Mouse (Mus musculus) CH12.LX (cell line): Measurements from ENCODE around the gene Nbas. TPM values are rescaled to one million over a fixed set of nuclear protein-coding genes. Genes with fewer than 3 reads are reported as not detected.

Experiments used
- DNase-seq: peaks from one replicate; pipeline ENCODE4 v3.0.0-alpha.2; 2013; ENCODE audit errors: extremely low read depth
- H3K27ac ChIP-seq: 2 replicates; pipeline ENCODE4 v1.5.1; 2012; ENCODE audit warnings: low read depth, mild to moderate bottlenecking, control low read depth, moderate library complexity; ENCODE audit not compliant: insufficient read depth
- H3K27me3 ChIP-seq: replicated peaks from 2 replicates; pipeline ENCODE3; 2012; ENCODE audit warnings: inconsistent platforms
- H3K36me3 ChIP-seq, 2 experiments: replicated peaks in 1 of 2; 2 replicates each; pipeline versions ENCODE3 to v1.6.1; 2012; ENCODE audit warnings: inconsistent platforms in 1 of 2, low read length in 1 of 2, mild to moderate bottlenecking in 1 of 2, mixed read lengths in 1 of 2, moderate library complexity in 1 of 2; ENCODE audit not compliant: control insufficient read depth in 1 of 2, insufficient read depth in 1 of 2
- H3K4me1 ChIP-seq, 2 experiments: 2 replicates each; pipeline ENCODE4 v1.6.1; 2012; ENCODE audit warnings: inconsistent platforms in 1 of 2, moderate library complexity in 1 of 2; ENCODE audit not compliant: insufficient read depth in 2 of 2, control insufficient read depth in 1 of 2
- H3K4me2 ChIP-seq: 2 replicates; pipeline ENCODE4 v1.6.1; 2012; ENCODE audit warnings: low read depth, mild to moderate bottlenecking, control low read depth; ENCODE audit not compliant: poor library complexity, insufficient read depth, severe bottlenecking
- H3K4me3 ChIP-seq, 3 experiments: fragments of 150-350 bp in 1 of 3; sonication (generic) in 1 of 3; replicated peaks in 1 of 3; 2 replicates each; pipeline versions ENCODE3 to v1.5.1; 2011 to 2012; ENCODE audit warnings: low read depth in 2 of 3, low read length in 2 of 3, mild to moderate bottlenecking in 2 of 3, moderate library complexity in 2 of 3, control low read depth in 1 of 3, improper control_type of control experiment in 1 of 3, inconsistent platforms in 1 of 3, mixed read lengths in 1 of 3; ENCODE audit not compliant: poor library complexity in 1 of 3
- H3K79me2 ChIP-seq: replicated peaks from 2 replicates; pipeline ENCODE4 v1.6.1; 2012; ENCODE audit warnings: mild to moderate bottlenecking, moderate library complexity; ENCODE audit not compliant: control insufficient read depth, poor library complexity, insufficient read depth, severe bottlenecking; ENCODE audit errors: extremely low read depth
- H3K9ac ChIP-seq: 2 replicates; pipeline ENCODE4 v1.6.1; 2012; ENCODE audit warnings: low read depth, mild to moderate bottlenecking, control low read depth, moderate library complexity; ENCODE audit not compliant: insufficient read depth
- H3K9me3 ChIP-seq: replicated peaks from 2 replicates; pipeline ENCODE3; 2012; ENCODE audit warnings: low read length, inconsistent platforms, mixed read lengths
- CHD1 ChIP-seq: IDR thresholded peaks from 2 replicates; pipeline ENCODE4 v1.6.1; 2012; ENCODE audit warnings: low read depth, low read length, improper control_type of control experiment, inconsistent platforms
- ETS1 ChIP-seq: conservative IDR thresholded peaks from 2 replicates; pipeline ENCODE4 v1.6.1; 2012; ENCODE audit warnings: low read depth, mild to moderate bottlenecking, inconsistent platforms, low read length, improper control_type of control experiment, moderate library complexity
- HCFC1 ChIP-seq: IDR thresholded peaks from 2 replicates; pipeline ENCODE4 v1.6.1; 2012; ENCODE audit warnings: low read depth, mild to moderate bottlenecking, inconsistent platforms, low read length, improper control_type of control experiment
- IRF4 ChIP-seq: IDR thresholded peaks from 2 replicates; pipeline ENCODE4 v1.6.1; 2014; ENCODE audit warnings: low read depth, mild to moderate bottlenecking, inconsistent platforms, low read length, improper control_type of control experiment
- JUN ChIP-seq: IDR thresholded peaks from 2 replicates; pipeline ENCODE4 v1.6.1; 2011; ENCODE audit warnings: low read depth, mild to moderate bottlenecking, low read length, improper control_type of control experiment, moderate library complexity; ENCODE audit not compliant: insufficient read depth
- MAX ChIP-seq: IDR thresholded peaks from 2 replicates; pipeline ENCODE4 v1.6.1; 2011; ENCODE audit warnings: low read length, improper control_type of control experiment
- MEF2A ChIP-seq: IDR thresholded peaks from 2 replicates; pipeline ENCODE4 v1.6.1; 2014; ENCODE audit warnings: low read depth, mild to moderate bottlenecking, inconsistent platforms, low read length, improper control_type of control experiment, borderline replicate concordance
- MYC ChIP-seq: IDR thresholded peaks from 2 replicates; pipeline ENCODE4 v1.6.1; 2011; ENCODE audit warnings: low read depth, mild to moderate bottlenecking, improper control_type of control experiment, low read length
- PAX5 ChIP-seq: IDR thresholded peaks from 2 replicates; pipeline ENCODE4 v1.6.1; 2012; ENCODE audit warnings: low read length, inconsistent platforms, mixed read lengths
- POLR2A ChIP-seq: IDR thresholded peaks from 2 replicates; pipeline ENCODE4 v1.6.1; 2011; ENCODE audit warnings: low read depth, mild to moderate bottlenecking, improper control_type of control experiment, low read length
- RAD21 ChIP-seq: IDR thresholded peaks from 2 replicates; pipeline ENCODE4 v1.6.1; 2011; ENCODE audit warnings: low read depth, mild to moderate bottlenecking, low read length, improper control_type of control experiment, moderate library complexity
- RCOR1 ChIP-seq: conservative IDR thresholded peaks from 2 replicates; pipeline ENCODE4 v1.6.1; 2012; ENCODE audit warnings: low read depth, mild to moderate bottlenecking, inconsistent platforms, low read length, improper control_type of control experiment
- SIN3A ChIP-seq: IDR thresholded peaks from 2 replicates; pipeline ENCODE4 v1.6.1; 2012; ENCODE audit warnings: low read length, improper control_type of control experiment, inconsistent platforms
- SMC3 ChIP-seq: IDR thresholded peaks from 2 replicates; pipeline ENCODE4 v1.6.1; 2011; ENCODE audit warnings: low read depth, low read length, improper control_type of control experiment
- TCF12 ChIP-seq: IDR thresholded peaks from 2 replicates; pipeline ENCODE4 v1.6.1; 2014; ENCODE audit warnings: low read depth, mild to moderate bottlenecking, inconsistent platforms, low read length, improper control_type of control experiment
- USF1 ChIP-seq: IDR thresholded peaks from 2 replicates; pipeline ENCODE4 v1.6.1; 2014; ENCODE audit warnings: low read depth, mild to moderate bottlenecking, inconsistent platforms, low read length, improper control_type of control experiment
- USF2 ChIP-seq: conservative IDR thresholded peaks from 2 replicates; pipeline ENCODE4 v1.6.1; 2011; ENCODE audit warnings: low read depth, low read length, improper control_type of control experiment
- ZC3H11A ChIP-seq: IDR thresholded peaks from 2 replicates; pipeline ENCODE4 v1.6.1; 2012; ENCODE audit warnings: low read depth, mild to moderate bottlenecking, inconsistent platforms, low read length, improper control_type of control experiment
- ZNF384 ChIP-seq: IDR thresholded peaks from 2 replicates; pipeline ENCODE4 v1.6.1; 2012; ENCODE audit warnings: low read depth, low read length, improper control_type of control experiment, inconsistent platforms
- dilution Hi-C: fragments of 300-500 bp; cut with MboI; formaldehyde crosslinking; loops from 2 replicates; pipeline ENCODE4 v1.14.3; 2020; ENCODE audit warnings: low sequenced_read_pairs; ENCODE audit not compliant: extremely low pct_unique_long_range_greater_than_20kb, extremely low pct_ligation_motif_present
- in situ Hi-C: fragments of 300-500 bp; cut with MboI; formaldehyde crosslinking; loops from 3 replicates; pipeline ENCODE4 v1.14.3; 2019; ENCODE audit warnings: low sequenced_read_pairs, low pct_ligation_motif_present, low pct_unique_long_range_greater_than_20kb, mixed read lengths
- polyA plus RNA-seq: library from polyadenylated mRNA; unstranded; fragments of >175 nt; gene quantifications from 2 replicates; pipeline ENCODE4 v1.2.1, GENCODE M21; 2012; ENCODE audit warnings: low read depth; ENCODE audit not compliant: insufficient read length
- total RNA-seq, 2 experiments: library from RNA; depleted of rRNA; stranded (reverse); fragments of 300-350 nt in 1 of 2; fragments of >200 nt in 1 of 2; gene quantifications; 2 replicates each; pipeline ENCODE4 v1.2.3; 2012 to 2014

Gene Nbas
- total and polyA plus RNA-seq, 3 experiments = 16.9 to 51.6 (median 22.1) TPM

DNA sequence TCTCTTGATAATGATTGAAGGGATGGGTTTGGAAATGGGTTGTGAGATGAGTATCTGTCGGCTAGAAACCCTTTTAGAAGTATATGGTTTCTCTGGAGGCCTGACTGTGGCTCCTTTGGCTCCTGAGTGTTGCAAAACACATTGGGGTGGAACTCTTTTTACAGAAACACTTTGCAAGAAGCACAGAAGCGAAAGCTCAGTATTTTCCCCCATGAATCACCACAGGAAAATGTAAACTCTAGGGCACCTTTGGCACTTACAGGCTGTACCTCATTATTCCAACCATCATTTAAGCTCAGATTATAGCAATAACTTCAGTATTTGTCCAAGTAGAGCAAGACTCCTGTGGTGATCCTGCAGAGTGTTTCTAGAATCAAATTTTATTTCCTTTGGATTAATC lies 180.0 kb downstream of the Nbas start:
- in situ Hi-C loops (no loop called here), dilution Hi-C loops (no loop called here)
- no peak for DNase-seq
- no peak overlapping the region for H3K4me3 ChIP-seq
- no peaks in the 10 kb centered on the region for H3K4me1 ChIP-seq
- no peaks in the 10 kb centered on the region for H3K27me3 ChIP-seq
- H3K36me3 ChIP-seq = peaks cover 25 to 61% of the 10 kb centered on the region in 2 experiments
- H3K79me2 ChIP-seq = no peaks in the 10 kb centered on the region
- no peak overlapping the region for H3K27ac ChIP-seq
- TF ChIP-seq RAD21 = no peak
- no peak for TF ChIP-seq SIN3A
- TF ChIP-seq MEF2A = no peak
- TF ChIP-seq PAX5 = no peak
- TF ChIP-seq ETS1 = no peak
- TF ChIP-seq RCOR1 = no peak
- no peak for TF ChIP-seq ZNF384
- no peak for TF ChIP-seq SMC3
- no peak for TF ChIP-seq CHD1
- TF ChIP-seq MYC = no peak
- no peak for TF ChIP-seq POLR2A
- TF ChIP-seq JUN = no peak
- TF ChIP-seq HCFC1 = no peak
- no peak for TF ChIP-seq TCF12
- no peak for TF ChIP-seq IRF4
- no peaks in the 10 kb centered on the region for H3K9me3 ChIP-seq
- no peak overlapping the region for H3K9ac ChIP-seq
- H3K4me2 ChIP-seq = no peak overlapping the region

DNA sequence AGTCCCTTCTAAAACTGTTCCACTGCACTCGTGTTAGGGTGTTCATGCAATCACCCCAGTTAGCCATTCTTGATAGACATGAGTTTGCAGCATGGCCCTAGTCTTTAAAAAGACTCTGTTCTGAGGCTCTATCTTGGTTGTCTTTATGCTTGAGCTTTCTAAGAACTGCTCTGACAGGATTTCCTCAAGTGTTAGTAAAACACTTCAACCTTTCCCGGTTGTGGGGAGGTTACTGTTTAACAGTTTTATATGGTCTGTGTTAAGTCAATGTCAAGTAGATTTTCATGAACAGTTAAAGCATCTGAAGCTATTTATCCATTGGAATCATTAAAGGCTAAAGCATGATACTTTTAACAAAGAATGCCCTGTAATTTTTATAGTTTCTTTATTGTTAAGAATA lies 183.1 kb downstream of the Nbas start:
- H3K9me3 ChIP-seq = no peaks in the 10 kb centered on the region
- dilution Hi-C loops = no loop called here

More for the DNA sequence above, 183.1 kb downstream of the Nbas start:
- Histone ChIP-seq H3K36me3 (peaks cover 20 to 54% of the 10 kb centered on the region in 2 experiments), H3K27ac (no peak overlapping the region), H3K27me3 (no peaks in the 10 kb centered on the region), H3K4me2 (no peak overlapping the region), H3K4me1 (no peaks in the 10 kb centered on the region), H3K79me2 (no peaks in the 10 kb centered on the region), H3K4me3 (no peak overlapping the region), H3K9ac (no peak overlapping the region)
- no peak for DNase-seq
- TF ChIP-seq MAX (no peak), USF2 (no peak), SIN3A (no peak), ZC3H11A (no peak), USF1 (no peak), JUN (no peak)
- in situ Hi-C loops = no loop called here
